Mouse (Mus musculus) granulocyte monocyte progenitor cell, adult 5-6 weeks (primary cell): ENCODE data around the gene 9330159F19Rik. TPM values are rescaled to one million over a fixed set of nuclear protein-coding genes. Genes with fewer than 3 reads are reported as not detected.

Experiments used
- total RNA-seq, 2 experiments: library from RNA; stranded (forward) in 1 of 2; stranded (reverse) in 1 of 2; fragments of 200-712, 200-1000 nt in 1 of 2; fragments of >200 nt in 1 of 2; fragmentation: Nextera tagmentation in 1 of 2; gene quantifications; 2 replicates each; pipeline ENCODE4 v1.2.3; 2014 to 2017

The 9330159F19Rik gene
- total RNA-seq, 2 experiments from 2014 or later, result not detected

Other genes with a start within 250 kb of the 9330159F19Rik start
- not detected in 2 replicates for gene 2310057J18Rik, start 225.3 kb upstream of the 9330159F19Rik start, total RNA-seq (2014; fragmentation: Nextera tagmentation)
- not detected in 2 replicates for gene 2310057J18Rik, start 225.3 kb upstream of the 9330159F19Rik start, total RNA-seq (2017)
- not detected in 2 replicates for gene Soga3, start 67.8 kb upstream of the 9330159F19Rik start, total RNA-seq (2014; fragmentation: Nextera tagmentation)
- gene Soga3, start 67.8 kb upstream of the 9330159F19Rik start, total RNA-seq (2017), result not detected in 2 replicates
- gene Gm49353, start 12.7 kb upstream of the 9330159F19Rik start, total RNA-seq (2014; fragmentation: Nextera tagmentation), result not detected in 2 replicates
- not detected in 2 replicates for gene Gm49353, start 12.7 kb upstream of the 9330159F19Rik start, total RNA-seq (2017)
- 12.2 and 13.2 TPM in 2 replicates for gene Echdc1, start 101.6 kb downstream of the 9330159F19Rik start, total RNA-seq (2014; fragmentation: Nextera tagmentation)
- 20.0 and 33.0 TPM in 2 replicates for gene Echdc1, start 101.6 kb downstream of the 9330159F19Rik start, total RNA-seq (2017)
- 19.1 and 26.0 TPM in 2 replicates for gene Rnf146, start 150.8 kb downstream of the 9330159F19Rik start, total RNA-seq (2014; fragmentation: Nextera tagmentation)
- gene Rnf146, start 150.8 kb downstream of the 9330159F19Rik start, total RNA-seq (2017), result 41.8 and 49.1 TPM in 2 replicates